Mouse (Mus musculus) liver, adult (tissue): Measurements from ENCODE around the gene Pld5.
"Not testable (repeated sequence)": the region's sequence is repeated elsewhere in the genome, so short reads cannot be mapped to it uniquely, and the experiment has no call there.

Source experiments
- GATA4 ChIP-seq: IDR thresholded peaks from 2 replicates; pipeline ENCODE4 v1.6.1; 2014; ENCODE audit warnings: mild to moderate bottlenecking, low read length; ENCODE audit not compliant: insufficient replicate concordance

Gene Pld5

DNA sequence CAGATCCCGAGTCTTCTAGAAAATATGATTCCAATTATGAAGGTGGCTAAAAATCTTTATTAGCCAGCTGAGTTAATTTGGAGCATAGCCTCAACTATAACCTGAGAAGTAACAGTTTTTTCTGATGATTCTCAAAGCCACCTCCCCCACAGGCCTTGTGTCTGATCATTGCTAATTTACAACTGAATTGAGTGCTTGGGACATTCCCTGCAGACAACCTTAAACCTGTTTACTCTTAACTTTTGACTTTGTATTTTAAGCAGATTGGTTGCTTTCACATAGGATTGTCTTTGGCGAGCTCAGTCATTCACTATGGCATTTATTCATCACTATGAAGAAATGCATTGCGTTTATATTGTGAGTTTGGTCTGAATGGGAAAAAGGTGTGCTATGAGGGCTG, 246.7 kb downstream of the Pld5 start:
- no peak for TF ChIP-seq GATA4

DNA sequence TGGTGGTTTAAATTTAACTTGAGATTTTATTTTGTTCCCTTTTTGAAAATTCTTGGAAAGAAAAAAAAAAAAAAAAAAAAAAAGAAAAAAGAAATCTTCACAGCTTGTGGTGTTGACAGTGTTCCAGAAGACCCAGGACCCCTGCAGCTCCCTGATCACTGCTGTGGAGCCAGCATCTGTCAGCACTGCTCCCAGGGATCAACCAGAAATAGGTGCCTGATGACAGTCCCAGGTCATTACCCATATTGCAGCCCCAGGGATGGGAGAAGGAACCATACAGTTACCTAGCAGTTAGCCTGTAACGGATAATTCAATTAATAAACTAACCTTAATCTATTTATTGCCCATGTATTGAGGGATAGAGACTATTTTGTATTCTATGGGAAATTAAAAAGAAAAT, 250.6 kb downstream of the Pld5 start:
- no peak for TF ChIP-seq GATA4

DNA sequence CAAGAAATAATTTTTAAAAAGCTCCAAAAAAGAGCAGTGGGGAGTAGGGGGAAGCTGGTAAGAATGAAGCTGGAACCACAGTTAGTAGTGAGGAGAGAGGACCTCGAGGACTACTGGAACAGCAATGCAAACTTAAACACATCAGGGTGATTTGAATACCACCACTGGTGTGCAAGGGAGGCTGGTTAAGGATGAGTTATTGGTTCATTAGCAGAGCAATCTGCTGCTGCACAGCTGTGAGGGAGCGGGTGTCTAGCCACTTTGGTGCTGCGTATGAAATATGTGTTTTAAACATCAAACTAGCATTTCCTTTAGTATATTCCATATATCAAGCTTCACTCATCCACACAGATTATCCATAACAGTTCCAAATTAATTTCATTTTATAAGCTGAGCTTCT, 256.6 kb downstream of the Pld5 start:
- no peak for TF ChIP-seq GATA4

DNA sequence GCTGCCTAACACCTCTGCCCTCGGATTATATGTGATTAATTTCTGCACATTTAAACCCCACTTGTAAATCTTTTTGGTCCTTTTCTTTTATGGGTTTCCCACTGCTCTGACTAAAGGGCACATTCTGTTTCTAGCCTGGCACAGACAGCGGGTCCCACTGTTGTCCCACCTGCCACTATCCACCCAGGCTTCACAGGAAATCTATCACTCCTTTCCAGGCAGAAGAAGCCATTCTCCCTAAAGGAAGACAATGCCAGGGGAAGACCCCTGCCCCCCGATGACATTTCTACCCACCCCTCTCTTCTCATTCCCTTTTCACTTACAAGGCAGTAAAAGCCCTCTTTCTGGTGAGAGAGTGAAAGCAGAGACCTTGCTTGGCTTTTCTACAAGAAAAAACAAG, 259.0 kb downstream of the Pld5 start:
- no peak for TF ChIP-seq GATA4

DNA sequence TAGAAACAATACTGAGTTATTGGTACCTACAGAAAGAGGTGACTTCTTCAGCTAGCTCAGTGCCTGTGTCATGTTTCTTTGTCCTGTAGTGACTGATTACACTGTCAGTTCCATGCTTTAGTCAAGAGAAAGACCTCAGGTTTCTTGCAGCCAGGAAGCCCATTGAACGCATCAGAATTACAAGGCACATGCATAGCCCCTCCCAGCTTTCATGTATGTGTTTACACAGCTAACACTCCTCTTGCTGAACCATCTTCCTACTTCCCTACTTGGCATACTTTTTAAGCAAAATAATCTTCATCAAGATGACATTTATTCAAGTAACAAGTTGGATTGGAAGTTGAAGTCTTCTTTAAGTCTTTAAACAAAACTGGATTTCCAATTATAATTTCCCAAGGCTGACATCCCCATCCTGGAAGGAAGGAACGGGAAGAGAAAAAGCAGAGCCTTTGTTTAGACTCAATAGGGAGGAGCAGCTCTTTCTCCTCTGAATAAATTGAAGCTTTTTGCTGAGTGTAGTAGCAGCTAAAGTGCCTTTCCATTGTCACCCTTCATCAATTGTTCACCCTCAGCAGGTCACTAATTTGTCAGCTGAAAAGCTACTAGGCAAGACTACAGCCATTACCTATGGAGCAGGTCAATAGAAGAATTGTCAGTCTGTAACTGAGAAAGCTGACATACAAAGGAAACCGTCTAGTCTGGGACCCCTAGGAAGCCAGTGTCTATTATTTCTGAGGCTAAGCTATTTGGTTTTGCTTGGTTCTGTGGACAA, 261.4 kb downstream of the Pld5 start:
- no peak for TF ChIP-seq GATA4

DNA sequence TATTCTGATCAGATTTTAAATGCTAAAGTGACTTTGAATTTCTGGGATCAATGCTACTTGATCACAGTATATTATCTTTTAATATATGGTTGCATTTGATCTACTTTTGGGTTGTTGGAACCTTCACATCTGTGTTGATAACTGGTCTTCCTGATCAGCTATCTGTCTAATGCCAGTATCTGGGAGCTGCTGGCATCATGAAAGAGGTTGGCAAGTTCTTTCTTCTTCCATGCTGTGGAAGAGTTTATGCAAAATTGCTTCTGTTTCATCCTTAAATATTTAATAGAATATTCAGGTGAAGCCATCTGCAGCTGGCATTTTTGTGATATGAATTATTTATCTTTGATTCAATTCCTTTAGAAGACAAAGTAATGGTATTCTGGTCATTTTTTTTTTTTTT, 263.6 kb downstream of the Pld5 start:
- TF ChIP-seq GATA4: no peak

DNA sequence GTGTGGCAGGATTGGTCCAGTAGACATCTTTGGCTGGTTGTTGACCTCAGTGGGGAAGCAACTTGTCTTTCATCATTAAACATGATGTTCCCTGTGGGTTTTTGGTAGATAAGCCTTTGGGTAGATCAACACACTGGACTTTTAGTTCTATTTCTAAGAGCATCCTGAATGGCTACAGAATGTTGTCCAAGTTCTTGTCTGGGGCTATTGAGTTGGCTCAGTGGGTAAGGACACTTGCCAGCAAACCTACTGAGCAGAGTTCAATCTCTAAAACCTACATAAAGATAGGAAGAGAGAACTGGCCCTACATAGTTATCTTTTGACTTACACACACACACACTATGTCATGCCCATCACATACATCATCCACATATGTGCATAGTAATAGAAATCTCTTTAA, 264.0 kb downstream of the Pld5 start:
- TF ChIP-seq GATA4: no peak

DNA sequence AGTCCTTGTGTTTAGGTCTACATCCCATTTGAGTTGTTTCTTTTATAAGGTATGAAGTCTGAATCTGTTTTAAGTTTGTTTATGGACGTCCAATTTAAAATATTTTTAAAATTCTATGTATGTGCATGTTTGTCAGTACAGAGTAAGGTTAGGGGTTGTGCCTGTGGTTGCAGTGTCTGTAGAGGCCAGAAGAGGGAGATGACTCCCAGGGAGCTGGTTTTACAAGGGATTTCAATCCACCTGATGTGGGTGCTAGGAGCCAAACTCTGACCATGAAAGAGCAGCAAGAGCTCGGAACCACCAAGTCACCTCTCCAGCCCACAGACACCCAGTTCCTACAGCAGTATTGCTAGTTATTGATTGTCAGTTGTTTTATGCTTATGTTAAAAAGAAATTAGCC, 266.7 kb downstream of the Pld5 start:
- no peak for TF ChIP-seq GATA4

DNA sequence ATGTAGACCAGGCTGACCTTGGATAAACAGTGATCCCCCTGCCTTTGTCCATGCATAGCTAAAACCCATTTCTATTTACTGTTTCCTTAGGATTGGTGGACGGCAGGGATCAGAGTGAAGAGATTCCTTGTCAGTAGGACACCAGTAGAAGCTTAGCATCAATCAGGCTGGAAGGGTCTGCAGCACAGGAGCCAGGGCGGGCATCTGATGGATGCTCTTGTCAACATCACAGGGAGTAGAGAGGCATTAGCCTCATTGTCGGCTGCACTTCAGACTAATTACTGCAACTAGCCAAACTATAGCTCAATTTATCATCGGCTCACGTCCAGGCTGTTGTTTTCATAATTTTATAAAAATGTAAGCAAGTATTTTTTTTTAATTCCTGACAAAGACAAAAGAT, 274.5 kb downstream of the Pld5 start:
- no peak for TF ChIP-seq GATA4

DNA sequence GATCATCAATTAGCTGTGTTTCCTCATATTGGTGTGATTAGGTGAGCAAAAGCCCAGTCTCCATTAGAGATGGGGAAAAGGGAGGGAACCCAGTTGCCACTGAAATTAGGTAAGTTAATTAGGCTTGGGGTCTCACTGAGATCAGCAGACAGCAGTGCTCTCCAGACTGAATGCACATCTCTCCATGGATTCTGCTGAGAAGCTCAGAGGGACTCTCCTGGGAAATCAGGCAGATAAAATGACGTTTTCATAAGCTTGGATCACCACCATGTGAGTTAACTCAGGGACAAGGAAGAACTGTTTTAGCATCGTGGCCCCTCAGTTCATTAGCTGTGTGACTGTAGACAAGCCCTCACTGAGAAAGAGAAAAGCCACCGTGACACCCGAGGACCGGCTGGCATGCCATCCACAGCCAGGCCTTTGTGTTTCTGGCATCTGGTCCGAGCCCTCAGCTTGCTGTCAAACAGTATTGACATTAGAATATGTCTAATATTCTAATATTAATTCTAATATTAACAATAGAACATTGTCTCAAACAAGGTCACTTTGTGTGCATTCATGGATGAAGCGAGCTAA, 277.9 kb downstream of the Pld5 start:
- TF ChIP-seq GATA4: no peak

DNA sequence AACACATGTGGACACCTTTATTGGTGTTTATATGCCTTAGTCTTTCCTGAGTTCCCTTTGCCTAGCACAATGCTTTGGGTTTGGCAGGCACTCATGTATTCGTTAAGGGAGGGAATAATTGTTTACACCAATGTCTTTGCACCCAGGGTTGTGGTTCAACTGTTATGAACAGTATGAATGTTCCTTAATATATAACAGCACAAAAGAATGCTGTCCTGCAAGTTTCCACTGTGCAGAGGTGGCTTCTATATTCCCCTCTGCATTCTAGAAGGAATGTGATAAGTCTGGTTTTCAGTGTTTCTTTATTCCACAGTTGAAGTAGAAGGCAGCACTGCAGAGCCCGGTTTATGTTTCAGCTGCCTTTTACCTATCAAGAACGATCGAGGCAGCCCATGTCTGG, 286.2 kb downstream of the Pld5 start:
- TF ChIP-seq GATA4: no peak

DNA sequence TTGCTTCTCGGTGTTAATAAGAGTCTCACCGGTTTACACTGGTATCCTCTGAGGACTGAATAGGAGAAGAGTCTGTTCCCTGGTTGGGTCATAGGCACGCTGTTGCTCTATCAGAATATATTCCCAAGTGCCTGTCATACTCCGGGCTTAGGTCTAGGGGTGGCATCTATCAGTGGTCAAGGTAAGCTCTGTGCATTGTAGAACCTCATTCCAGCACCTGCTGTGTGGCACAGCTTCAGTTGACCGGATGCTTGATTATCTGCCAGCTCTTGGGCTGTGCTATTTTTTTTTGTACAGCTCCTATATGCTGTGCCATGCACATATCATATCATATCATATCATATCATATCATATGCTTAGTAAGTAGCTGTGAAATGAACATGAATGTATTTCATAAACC, 286.7 kb downstream of the Pld5 start:
- no peak for TF ChIP-seq GATA4

DNA sequence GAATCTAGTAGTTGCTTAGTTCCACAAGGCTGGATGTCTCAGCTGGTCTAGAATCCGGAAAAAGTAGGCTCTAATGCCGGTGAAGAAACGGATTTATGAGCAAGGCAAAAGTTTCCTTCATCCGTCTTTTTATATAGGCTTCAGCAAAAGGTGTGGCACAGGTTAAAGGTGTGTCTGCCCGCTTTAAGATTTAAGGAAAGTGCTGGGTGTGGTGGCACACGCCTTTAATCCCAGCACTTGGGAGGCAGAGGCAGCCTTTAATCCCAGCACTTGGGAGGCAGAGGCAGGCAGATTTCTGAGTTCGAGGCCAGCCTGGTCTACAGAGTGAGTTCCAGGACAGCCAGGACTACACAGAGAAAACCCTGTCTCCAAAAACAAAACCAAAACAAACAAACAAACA, 296.1 kb downstream of the Pld5 start, which contains the start of gene Rbm8a2:
Rbm8a2 (minus strand) TSS at position 101 of the 400 bp plus-strand sequence.
- not testable (repeated sequence) for TF ChIP-seq GATA4

DNA sequence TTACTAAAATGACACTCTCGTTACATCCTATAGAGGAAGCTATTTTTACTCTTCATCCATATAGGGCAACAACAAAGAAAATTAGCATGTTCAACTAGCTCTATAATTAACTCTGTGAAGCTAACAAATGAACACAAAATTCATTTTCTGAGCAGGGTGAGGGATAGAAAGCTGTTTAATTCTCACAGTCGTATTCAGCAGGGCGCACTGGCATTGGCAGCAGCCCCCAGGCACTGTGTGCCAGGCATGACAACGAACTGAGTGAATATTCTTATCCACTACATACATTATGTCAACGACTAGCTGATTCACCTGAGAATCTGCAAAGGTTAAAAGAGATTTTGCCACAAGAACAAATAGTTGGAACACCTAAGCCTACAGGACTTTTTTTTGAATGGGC, 304.4 kb downstream of the Pld5 start:
- no peak for TF ChIP-seq GATA4

DNA sequence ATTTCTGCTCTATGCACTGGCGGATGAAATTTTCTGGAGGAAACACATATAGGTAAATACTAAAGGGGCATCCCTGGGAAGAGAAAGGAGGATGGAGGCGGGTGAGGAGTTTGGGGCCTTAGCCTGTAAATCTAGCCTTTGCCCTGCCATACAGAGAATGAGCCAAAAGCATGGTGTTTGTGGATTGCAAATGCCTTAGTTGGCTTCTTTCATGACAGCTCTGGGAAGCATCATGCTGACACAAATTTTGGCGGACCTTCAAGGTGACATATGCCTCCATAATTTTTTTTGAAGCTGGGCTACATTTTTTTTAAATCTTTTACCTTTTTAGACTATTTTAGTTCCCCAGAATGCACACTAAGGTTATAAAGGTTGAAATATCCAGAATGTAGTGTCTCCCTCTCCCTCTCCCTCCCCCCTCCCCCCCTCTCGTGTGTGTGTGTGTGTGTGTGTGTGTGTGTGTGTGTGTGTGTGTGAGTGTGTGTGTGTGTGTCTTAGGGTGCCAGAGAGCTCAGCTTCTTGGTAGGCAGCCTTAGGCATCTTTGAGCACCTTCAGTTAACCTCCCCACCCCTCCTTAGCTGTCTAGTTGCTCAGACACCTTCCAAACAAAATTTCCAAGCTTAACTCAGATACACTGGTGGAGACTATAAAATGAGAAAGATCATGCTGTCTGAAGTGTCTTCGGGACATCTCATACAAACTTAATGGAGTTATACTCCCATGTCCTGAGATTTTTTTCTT, 307.9 kb downstream of the Pld5 start:
- no peak for TF ChIP-seq GATA4

DNA sequence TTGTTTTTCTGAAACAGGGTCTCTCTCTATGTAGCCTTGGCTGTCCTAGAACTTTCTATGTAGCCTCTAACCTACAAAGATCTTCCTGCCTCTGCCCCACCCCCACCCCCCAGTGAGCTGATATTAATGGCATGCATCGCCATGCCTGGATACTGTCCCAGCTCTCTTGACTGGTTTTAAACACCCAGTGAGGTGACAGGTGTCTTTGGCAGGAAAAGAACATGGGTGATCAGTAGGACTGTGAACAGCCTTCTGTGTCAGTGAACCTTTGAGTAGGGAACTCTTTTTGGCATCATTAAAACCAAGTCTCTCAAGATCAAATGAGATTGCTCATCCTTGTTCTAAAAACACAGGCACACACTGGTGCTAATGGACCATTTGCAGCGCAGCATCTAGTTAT, 313.3 kb downstream of the Pld5 start:
- no peak for TF ChIP-seq GATA4
